Mouse (Mus musculus) stomach, embryonic 14.5 days (tissue): ENCODE results near the gene Spint1. TPM values are rescaled to one million over a fixed set of nuclear protein-coding genes. Genes with fewer than 3 reads are reported as not detected.

Experiments used
- ATAC-seq: fragments of 200-750 bp; cut with Nextera tagmentation; 2 replicates; pipeline ENCODE4 v1.8.0; 2017; ENCODE audit warnings: low read depth, moderate TSS enrichment; ENCODE audit not compliant: insufficient number of reproducible peaks, insufficient read depth, low FRiP score
- H3K27ac ChIP-seq: fragments of 300-500 bp; sonication (generic); 2 replicates; pipeline ENCODE4 v1.5.1; 2014; ENCODE audit warnings: mild to moderate bottlenecking, low read length, moderate library complexity, mixed read lengths
- H3K27me3 ChIP-seq: fragments of 300-500 bp; sonication (generic); 2 replicates; pipeline ENCODE4 v1.6.1; 2014; ENCODE audit warnings: low read length, control low read depth, mixed read lengths; ENCODE audit not compliant: control insufficient read depth, insufficient read depth
- H3K36me3 ChIP-seq: fragments of 300-500 bp; sonication (generic); 2 replicates; pipeline ENCODE4 v1.6.1; 2014; ENCODE audit warnings: mild to moderate bottlenecking, control low read depth, low read length, moderate library complexity, mixed read lengths; ENCODE audit not compliant: control insufficient read depth, insufficient read depth
- H3K4me1 ChIP-seq: fragments of 300-500 bp; sonication (generic); 2 replicates; pipeline ENCODE4 v1.6.1; 2014; ENCODE audit warnings: low read length, control low read depth, mixed read lengths; ENCODE audit not compliant: control insufficient read depth, insufficient read depth
- H3K4me2 ChIP-seq: fragments of 300-500 bp; sonication (generic); replicated peaks from 2 replicates; pipeline ENCODE4 v1.6.1; 2014; ENCODE audit warnings: low read depth, low read length, control low read depth
- H3K4me3 ChIP-seq: fragments of 300-500 bp; sonication (generic); 2 replicates; pipeline ENCODE4 v1.5.1; 2014; ENCODE audit warnings: low read depth, low read length, control low read depth
- H3K9ac ChIP-seq: fragments of 300-500 bp; sonication (generic); replicated peaks from 2 replicates; pipeline ENCODE4 v1.6.1; 2014; ENCODE audit warnings: low read depth, mild to moderate bottlenecking, control low read depth, low read length, moderate library complexity, mixed read lengths
- H3K9me3 ChIP-seq: fragments of 300-500 bp; sonication (generic); 2 replicates; pipeline ENCODE4 v1.6.1; 2016; ENCODE audit warnings: low read depth, low read length, control low read depth; ENCODE audit not compliant: control insufficient read depth
- WGBS: fragments of 180-500 bp; shearing (Covaris S2); extraction: QIAGEN DNeasy Blood & Tissue Kit; methylation state at CpG from one replicate; pipeline ENCODE4 v1.1.7; 2014; 5-methylcytosine and 5-hydroxymethylcytosine counted together
- polyA plus RNA-seq: library from polyadenylated mRNA; unstranded; fragments of >200 nt; fragmentation: Nextera tagmentation; extraction: Ambion mirVana; gene quantifications from 2 replicates; pipeline ENCODE4 v1.2.1, GENCODE M21; 2014

Spint1 gene
- polyA plus RNA-seq, 1 experiment from 2014 or later = 51.9 TPM

GRCm38 (mm10) chr2:119292281-119292680, 55.1 kb downstream of the Spint1 start:
- Histone ChIP-seq H3K27me3 (no peaks in the 10 kb centered on the region), H3K4me1 (peaks cover 9% of the 10 kb centered on the region; the same call in 1 of the 2 replicates), H3K9me3 (no peaks in the 10 kb centered on the region), H3K4me2 (no peak overlapping the region), H3K36me3 (peaks cover 57% of the 10 kb centered on the region), H3K4me3 (no peak overlapping the region), H3K27ac (no peak overlapping the region), H3K9ac (no peak overlapping the region)
- 91% methylated on average over 5 of the region's 5 CpGs for WGBS
- ATAC-seq = no peak

GRCm38 (mm10) chr2:119292852-119293251, 55.7 kb downstream of the Spint1 start:
- no peaks in the 10 kb centered on the region for H3K9me3 ChIP-seq
- H3K9ac ChIP-seq = no peak overlapping the region
- no peak overlapping the region for H3K27ac ChIP-seq
- peaks cover 63% of the 10 kb centered on the region for H3K36me3 ChIP-seq
- ATAC-seq = no peak
- no peak overlapping the region for H3K4me3 ChIP-seq
- no peaks in the 10 kb centered on the region for H3K27me3 ChIP-seq
- 91% methylated on average over 17 of the region's 17 CpGs for WGBS
- H3K4me2 ChIP-seq = no peak overlapping the region
- peaks cover 7% of the 10 kb centered on the region; the same call in 1 of the 2 replicates for H3K4me1 ChIP-seq

- 96% methylated on average over 17 of the region's 17 CpGs for WGBS
- Histone ChIP-seq H3K4me2 (no peak overlapping the region), H3K36me3 (peaks cover 64% of the 10 kb centered on the region), H3K27ac (no peak overlapping the region), H3K27me3 (no peaks in the 10 kb centered on the region), H3K4me1 (peaks cover 4% of the 10 kb centered on the region; the same call in 1 of the 2 replicates), H3K4me3 (no peak overlapping the region), H3K9me3 (no peaks in the 10 kb centered on the region), H3K9ac (no peak overlapping the region)
- no peak for ATAC-seq
Measured at GRCm38 (mm10) chr2:119293311-119293710, 56.1 kb downstream of the Spint1 start.

GRCm38 (mm10) chr2:119293776-119294390, 56.7 kb downstream of the Spint1 start:
- no peak overlapping the region for H3K9ac ChIP-seq
- no peak overlapping the region for H3K4me3 ChIP-seq
- 93% methylated on average over 34 of the region's 34 CpGs for WGBS
- no peaks in the 10 kb centered on the region for H3K9me3 ChIP-seq
- no peak overlapping the region for H3K27ac ChIP-seq
- ATAC-seq = no peak
- no peaks in the 10 kb centered on the region for H3K27me3 ChIP-seq
- H3K36me3 ChIP-seq = peaks cover 67% of the 10 kb centered on the region
- H3K4me2 ChIP-seq = no peak overlapping the region
- H3K4me1 ChIP-seq = peaks cover 4% of the 10 kb centered on the region; the same call in 1 of the 2 replicates

- WGBS = 91% methylated on average over 18 of the region's 18 CpGs
- no peak for ATAC-seq
- Histone ChIP-seq H3K36me3 (peaks cover 71% of the 10 kb centered on the region), H3K9me3 (no peaks in the 10 kb centered on the region), H3K27ac (no peak overlapping the region), H3K4me1 (peaks cover 5% of the 10 kb centered on the region; the same call in 1 of the 2 replicates), H3K4me2 (no peak overlapping the region), H3K4me3 (no peak overlapping the region), H3K9ac (no peak overlapping the region), H3K27me3 (no peaks in the 10 kb centered on the region)
Measured at GRCm38 (mm10) chr2:119294411-119294810, 57.2 kb downstream of the Spint1 start.

GRCm38 (mm10) chr2:119296756-119297155, 59.6 kb downstream of the Spint1 start:
- H3K4me3 ChIP-seq = no peak overlapping the region
- no peak overlapping the region for H3K4me2 ChIP-seq
- H3K27ac ChIP-seq = no peak overlapping the region
- no peak overlapping the region for H3K9ac ChIP-seq
- H3K27me3 ChIP-seq = no peaks in the 10 kb centered on the region
- peaks cover 20% of the 10 kb centered on the region for H3K4me1 ChIP-seq
- no peak for ATAC-seq
- WGBS = 91% methylated on average over 12 of the region's 12 CpGs
- H3K36me3 ChIP-seq = peaks cover 57% of the 10 kb centered on the region
- no peaks in the 10 kb centered on the region for H3K9me3 ChIP-seq

GRCm38 (mm10) chr2:119297506-119297905, 60.3 kb downstream of the Spint1 start:
- Histone ChIP-seq H3K27ac (no peak overlapping the region), H3K9me3 (no peaks in the 10 kb centered on the region), H3K4me2 (no peak overlapping the region), H3K9ac (no peak overlapping the region), H3K27me3 (no peaks in the 10 kb centered on the region), H3K36me3 (peaks cover 52% of the 10 kb centered on the region), H3K4me1 (peaks cover 20% of the 10 kb centered on the region), H3K4me3 (no peak overlapping the region)
- ATAC-seq = no peak
- 96% methylated on average over 19 of the region's 19 CpGs for WGBS

GRCm38 (mm10) chr2:119298330-119298729, 61.2 kb downstream of the Spint1 start:
- Histone ChIP-seq H3K27ac (no peak overlapping the region), H3K27me3 (no peaks in the 10 kb centered on the region), H3K4me2 (no peak overlapping the region), H3K9me3 (no peaks in the 10 kb centered on the region), H3K9ac (no peak overlapping the region), H3K36me3 (peaks cover 44% of the 10 kb centered on the region), H3K4me1 (peaks cover 20% of the 10 kb centered on the region), H3K4me3 (no peak overlapping the region)
- WGBS = 39% methylated on average over 5 of the region's 5 CpGs
- no peak for ATAC-seq

- Histone ChIP-seq H3K4me2 (no peak overlapping the region), H3K9me3 (no peaks in the 10 kb centered on the region), H3K36me3 (peaks cover 39% of the 10 kb centered on the region), H3K27ac (no peak overlapping the region), H3K4me1 (peaks cover 20% of the 10 kb centered on the region), H3K9ac (no peak overlapping the region), H3K4me3 (no peak overlapping the region), H3K27me3 (no peaks in the 10 kb centered on the region)
- 84% methylated on average over 2 of the region's 2 CpGs for WGBS
- ATAC-seq = no peak
Measured at GRCm38 (mm10) chr2:119298839-119299238, 61.7 kb downstream of the Spint1 start.
